Mouse (Mus musculus) left cerebral cortex, postnatal 4 days (tissue): ENCODE results near the gene Tradd. TPM values are rescaled to one million over a fixed set of nuclear protein-coding genes. Genes with fewer than 3 reads are reported as not detected.

Experiments used
- microRNA-seq: library from miRNA; unstranded; fragments of <30 nt; microRNA quantifications from one replicate; pipeline ENCODE4 v1.2.0, GENCODE M21; 2022
- total RNA-seq, 2 experiments: library from RNA; stranded (reverse); gene quantifications; 2 replicates each; pipeline ENCODE4 v1.2.3; 2021

Gene Tradd
- total RNA-seq, 2 experiments from 2014 or later: 9.2 to 11.1 TPM

Small RNA genes lying within 50 kb of the gene (microRNA-seq; reads per million reads assigned to microRNA genes)
- gene Gm27320: not detected
- gene Mir328: 2,366 reads per million, percentile 84 among the genes with 10 or more reads in this experiment

Other genes starting within 250 kb of the Tradd start
- not detected for gene Ces3a, start 216.0 kb downstream of the Tradd start, total RNA-seq
- not detected for gene Ces3b, start 180.9 kb downstream of the Tradd start, total RNA-seq
- not detected for gene Ces4a, start 132.8 kb downstream of the Tradd start, total RNA-seq
- gene Cbfb, start 93.9 kb downstream of the Tradd start, total RNA-seq: 10 to 100 TPM; 39.0 to 47.0 TPM
- gene D230025D16Rik, start 39.5 kb downstream of the Tradd start, total RNA-seq: 10 to 100 TPM; 30.9 to 33.0 TPM
- gene B3gnt9, start 9.5 kb downstream of the Tradd start, total RNA-seq: 1 to 10 TPM; 4.2 to 4.7 TPM
- gene Fbxl8, start within 50 bp of the Tradd start, total RNA-seq: under 1 TPM; 0.60 to 0.84 TPM
- under 1 TPM; 0.28 to 0.50 TPM for gene Hsf4, start 5.2 kb upstream of the Tradd start, total RNA-seq
- 1 to 10 TPM; 1.1 to 1.5 TPM for gene Nol3, start 11.5 kb upstream of the Tradd start, total RNA-seq
- 100 to 1,000 TPM; 183 TPM for gene 4931428F04Rik, start 25.3 kb upstream of the Tradd start, total RNA-seq
- 1 to 10 TPM; 6.0 to 7.2 TPM for gene Exoc3l, start 31.5 kb upstream of the Tradd start, total RNA-seq
- 10 to 100 TPM; 33.7 to 33.8 TPM for gene E2f4, start 33.1 kb upstream of the Tradd start, total RNA-seq
- gene Elmo3, start 41.0 kb upstream of the Tradd start, total RNA-seq: 1 to 10 TPM in 1 of 2 experiments, under 1 TPM in 1; 0.85 to 1.1 TPM
- gene Lrrc29, start 61.7 kb upstream of the Tradd start, total RNA-seq: 1 to 10 TPM; 4.0 to 5.0 TPM
- gene Tmem208, start 61.7 kb upstream of the Tradd start, total RNA-seq: 10 to 100 TPM; 53.7 to 58.3 TPM
- 1 to 10 TPM; 2.8 to 3.6 TPM for gene Fhod1, start 83.3 kb upstream of the Tradd start, total RNA-seq
- gene Slc9a5, start 84.2 kb upstream of the Tradd start, total RNA-seq: 10 to 100 TPM; 32.6 to 37.0 TPM
- gene Plekhg4, start 108.7 kb upstream of the Tradd start, total RNA-seq: 1 to 10 TPM; 5.4 to 8.3 TPM
- not detected for gene Kctd19, start 148.9 kb upstream of the Tradd start, total RNA-seq
- gene Lrrc36, start 149.0 kb upstream of the Tradd start, total RNA-seq: under 1 TPM; 0.40 to 0.64 TPM
- 10 to 100 TPM; 67.5 to 67.6 TPM for gene Tppp3, start 206.9 kb upstream of the Tradd start, total RNA-seq
- gene Zdhhc1, start 232.3 kb upstream of the Tradd start, total RNA-seq: 10 to 100 TPM; 16.6 to 21.3 TPM